Mouse (Mus musculus) stomach, postnatal 0 days (tissue): ENCODE data around the gene Hsh2d. TPM values are rescaled to one million over a fixed set of nuclear protein-coding genes. Genes with fewer than 3 reads are reported as not detected.

Experiments used
- ATAC-seq: fragments of 200-750 bp; cut with Nextera tagmentation; 2 replicates; pipeline ENCODE4 v1.8.0; 2017; ENCODE audit not compliant: low FRiP score, low TSS enrichment
- DNase-seq: peaks from one replicate; pipeline ENCODE4 v3.0.0-alpha.2; 2016; ENCODE audit warnings: low spot score
- H3K27ac ChIP-seq: fragments of 300-500 bp; sonication (generic); replicated peaks from 2 replicates; pipeline ENCODE4 v1.5.1; 2014; ENCODE audit warnings: mild to moderate bottlenecking, control low read depth
- H3K27me3 ChIP-seq: fragments of 300-500 bp; sonication (generic); 2 replicates; pipeline ENCODE4 v1.6.1; 2014; ENCODE audit warnings: low read length; ENCODE audit not compliant: control insufficient read depth, insufficient read depth
- H3K36me3 ChIP-seq: fragments of 300-500 bp; sonication (generic); 2 replicates; pipeline ENCODE4 v1.6.1; 2014; ENCODE audit warnings: low read length, mixed read lengths; ENCODE audit not compliant: control insufficient read depth, insufficient read depth
- H3K4me1 ChIP-seq: fragments of 300-500 bp; sonication (generic); replicated peaks from 2 replicates; pipeline ENCODE4 v1.6.1; 2014; ENCODE audit warnings: antibody characterized with exemption; ENCODE audit not compliant: control insufficient read depth, insufficient read depth
- H3K4me2 ChIP-seq: fragments of 300-500 bp; sonication (generic); replicated peaks from 2 replicates; pipeline ENCODE4 v1.6.1; 2014; ENCODE audit warnings: low read depth, mild to moderate bottlenecking, control low read depth, moderate library complexity
- H3K4me3 ChIP-seq: fragments of 300-500 bp; sonication (generic); 2 replicates; pipeline ENCODE4 v1.5.1; 2014; ENCODE audit warnings: low read depth, low read length, control low read depth
- H3K9ac ChIP-seq: fragments of 300-500 bp; sonication (generic); 2 replicates; pipeline ENCODE4 v1.6.1; 2014; ENCODE audit warnings: mild to moderate bottlenecking, low read length, control low read depth, mixed read lengths
- H3K9me3 ChIP-seq: fragments of 300-500 bp; sonication (generic); 2 replicates; pipeline ENCODE4 v1.6.1; 2016; ENCODE audit warnings: low read length; ENCODE audit not compliant: control insufficient read depth
- CTCF ChIP-seq: IDR thresholded peaks from 2 replicates; pipeline ENCODE4 v1.5.1; 2016; ENCODE audit warnings: antibody characterized with exemption, low read depth, mild to moderate bottlenecking, moderate library complexity
- EP300 ChIP-seq: optimal IDR thresholded peaks from 2 replicates; pipeline ENCODE3; 2016; ENCODE audit warnings: antibody characterized with exemption
- WGBS: fragments of 180-500 bp; shearing (Covaris S2); extraction: QIAGEN DNeasy Blood & Tissue Kit; methylation state at CpG from one replicate; pipeline ENCODE4 v1.1.7; 2014; 5-methylcytosine and 5-hydroxymethylcytosine counted together
- polyA plus RNA-seq: library from polyadenylated mRNA; unstranded; fragments of >200 nt; fragmentation: Nextera tagmentation; extraction: Ambion mirVana; gene quantifications from 2 replicates; pipeline ENCODE4 v1.2.1, GENCODE M21; 2015

Gene Hsh2d
- polyA plus RNA-seq, 1 experiment from 2014 or later: 3.9 TPM

GRCm38 (mm10) chr8:72169681-72170249 lies 19.7 kb upstream of the Hsh2d start:
- Histone ChIP-seq H3K27ac (no peak overlapping the region), H3K9ac (no peak overlapping the region), H3K27me3 (no peaks in the 10 kb centered on the region), H3K36me3 (peaks cover 47% of the 10 kb centered on the region), H3K9me3 (no peaks in the 10 kb centered on the region), H3K4me3 (no peak overlapping the region), H3K4me2 (no peak overlapping the region), H3K4me1 (no peaks in the 10 kb centered on the region)
- ATAC-seq (peak; percentile 66), DNase-seq (no peak)
- WGBS: 79% methylated on average over 3 of the region's 3 CpGs
- TF ChIP-seq CTCF (no peak), EP300 (no peak)

- DNase-seq: peak; percentile 76
- no peak for TF ChIP-seq EP300
- peak; percentile 94 for TF ChIP-seq CTCF
- Histone ChIP-seq H3K36me3 (peaks cover 45% of the 10 kb centered on the region), H3K4me1 (no peaks in the 10 kb centered on the region), H3K27ac (no peak overlapping the region), H3K4me2 (no peak overlapping the region), H3K9ac (no peak overlapping the region), H3K9me3 (no peaks in the 10 kb centered on the region), H3K27me3 (no peaks in the 10 kb centered on the region), H3K4me3 (no peak overlapping the region)
- ATAC-seq: peak; percentile 9; the same call in 1 of the 2 replicates
- WGBS: 65% methylated on average over 5 of the region's 5 CpGs
Observed at GRCm38 (mm10) chr8:72177346-72177925, 12.0 kb upstream of the Hsh2d start.

GRCm38 (mm10) chr8:72183554-72184202 lies 5.8 kb upstream of the Hsh2d start:
- Histone ChIP-seq H3K36me3 (peaks cover 10% of the 10 kb centered on the region), H3K27ac (no peak overlapping the region), H3K9ac (no peak overlapping the region), H3K4me3 (no peak overlapping the region), H3K4me1 (no peaks in the 10 kb centered on the region), H3K9me3 (no peaks in the 10 kb centered on the region), H3K4me2 (no peak overlapping the region), H3K27me3 (no peaks in the 10 kb centered on the region)
- no peak for TF ChIP-seq EP300
- no peak for TF ChIP-seq CTCF
- ATAC-seq (no peak), DNase-seq (no peak)
- 72% methylated on average over 2 of the region's 2 CpGs for WGBS

- WGBS: 94% methylated on average over 2 of the region's 2 CpGs
- Histone ChIP-seq H3K4me3 (no peak overlapping the region), H3K4me2 (no peak overlapping the region), H3K36me3 (no peaks in the 10 kb centered on the region), H3K27ac (no peak overlapping the region), H3K9me3 (no peaks in the 10 kb centered on the region), H3K27me3 (no peaks in the 10 kb centered on the region), H3K4me1 (no peaks in the 10 kb centered on the region), H3K9ac (no peak overlapping the region)
- ATAC-seq (no peak), DNase-seq (no peak)
- TF ChIP-seq CTCF: no peak
Observed at GRCm38 (mm10) chr8:72187793-72188331, 1.6 kb upstream of the Hsh2d start.

GRCm38 (mm10) chr8:72190215-72190539 lies 739 bp downstream of the Hsh2d start:
- DNase-seq (no peak), ATAC-seq (0 out of 2 replicates have a peak, but pooled peaks have one; percentile 8)
- no peak for TF ChIP-seq EP300
- TF ChIP-seq CTCF: no peak
- 0 out of 2 replicates have a peak overlapping the region, but pooled peaks have one; percentile 10 for H3K4me3 ChIP-seq
- H3K9me3 ChIP-seq: no peaks in the 10 kb centered on the region
- peak overlapping the region; percentile 86 for H3K27ac ChIP-seq
- WGBS: 47% methylated on average over 2 of the region's 2 CpGs
- 0 out of 2 replicates have a peak overlapping the region, but pooled peaks have one; percentile 27 for H3K9ac ChIP-seq
- H3K4me1 ChIP-seq: no peaks in the 10 kb centered on the region
- no peaks in the 10 kb centered on the region for H3K36me3 ChIP-seq
- no peaks in the 10 kb centered on the region for H3K27me3 ChIP-seq
- no peak overlapping the region for H3K4me2 ChIP-seq

- Histone ChIP-seq H3K9ac (no peak overlapping the region), H3K27me3 (no peaks in the 10 kb centered on the region), H3K36me3 (no peaks in the 10 kb centered on the region), H3K4me2 (no peak overlapping the region), H3K4me1 (no peaks in the 10 kb centered on the region), H3K4me3 (no peak overlapping the region), H3K27ac (no peak overlapping the region; the same call in 1 of the 2 replicates), H3K9me3 (no peaks in the 10 kb centered on the region)
- no peak for TF ChIP-seq EP300
- TF ChIP-seq CTCF: no peak
- peak; percentile 72 for ATAC-seq
- peak; percentile 59 for DNase-seq
Observed at GRCm38 (mm10) chr8:72192065-72192464, 2.6 kb downstream of the Hsh2d start.
